Mouse (Mus musculus) intestine, embryonic 14.5 days (tissue): ENCODE results near the gene Olfr31. TPM values are rescaled to one million over a fixed set of nuclear protein-coding genes. Genes with fewer than 3 reads are reported as not detected.

Experiments
- ATAC-seq: fragments of 200-750 bp; cut with Nextera tagmentation; replicated peaks from 2 replicates; pipeline ENCODE4 v1.8.0; 2017; ENCODE audit warnings: low read depth, moderate number of reproducible peaks, moderate TSS enrichment, moderate library complexity; ENCODE audit not compliant: low FRiP score, low TSS enrichment
- DNase-seq: peaks from one replicate; pipeline ENCODE4 v3.0.0-alpha.2; 2018; ENCODE audit warnings: low spot score
- H3K27ac ChIP-seq: fragments of 300-500 bp; sonication (generic); 2 replicates; pipeline ENCODE4 v1.5.1; 2014; ENCODE audit warnings: low read depth, mild to moderate bottlenecking, control low read depth
- H3K27me3 ChIP-seq: fragments of 300-500 bp; sonication (generic); replicated peaks from 2 replicates; pipeline ENCODE4 v1.6.1; 2014; ENCODE audit warnings: low read length, control low read depth; ENCODE audit not compliant: control insufficient read depth, insufficient read depth
- H3K36me3 ChIP-seq: fragments of 300-500 bp; sonication (generic); 2 replicates; pipeline ENCODE4 v1.6.1; 2014; ENCODE audit warnings: low read length, control low read depth; ENCODE audit not compliant: control insufficient read depth, insufficient read depth
- H3K4me1 ChIP-seq: fragments of 300-500 bp; sonication (generic); replicated peaks from 2 replicates; pipeline ENCODE4 v1.6.1; 2014; ENCODE audit warnings: low read length, control low read depth, mixed read lengths; ENCODE audit not compliant: control insufficient read depth, insufficient read depth
- H3K4me2 ChIP-seq: fragments of 300-500 bp; sonication (generic); 2 replicates; pipeline ENCODE4 v1.6.1; 2014; ENCODE audit warnings: low read length
- H3K4me3 ChIP-seq: fragments of 300-500 bp; sonication (generic); 2 replicates; pipeline ENCODE4 v1.5.1; 2014; ENCODE audit warnings: low read depth, low read length, control low read depth, mixed read lengths
- H3K9ac ChIP-seq: fragments of 300-500 bp; sonication (generic); 2 replicates; pipeline ENCODE4 v1.6.1; 2014; ENCODE audit warnings: mild to moderate bottlenecking, low read length
- H3K9me3 ChIP-seq: fragments of 300-500 bp; sonication (generic); 2 replicates; pipeline ENCODE4 v1.6.1; 2016; ENCODE audit warnings: low read length, control low read depth; ENCODE audit not compliant: control insufficient read depth
- WGBS: fragments of 180-500 bp; shearing (Covaris S2); extraction: QIAGEN DNeasy Blood & Tissue Kit; methylation state at CpG from one replicate; pipeline ENCODE4 v1.1.7; 2014; 5-methylcytosine and 5-hydroxymethylcytosine counted together
- polyA plus RNA-seq: library from polyadenylated mRNA; unstranded; fragments of >200 nt; fragmentation: Nextera tagmentation; extraction: Ambion mirVana; gene quantifications from 2 replicates; pipeline ENCODE4 v1.2.1, GENCODE M21; 2014

Gene Olfr31
- polyA plus RNA-seq, 1 experiment from 2014 or later: not detected

- H3K36me3 ChIP-seq: no peaks in the 10 kb centered on the region
- H3K27ac ChIP-seq: no peak overlapping the region
- no peak overlapping the region for H3K4me2 ChIP-seq
- WGBS: 94% methylated on average over 7 of the region's 7 CpGs
- H3K27me3 ChIP-seq: no peaks in the 10 kb centered on the region
- peaks cover 58% of the 10 kb centered on the region for H3K9me3 ChIP-seq
- ATAC-seq (no peak), DNase-seq (peak; percentile 58)
- no peak overlapping the region for H3K9ac ChIP-seq
- no peaks in the 10 kb centered on the region for H3K4me1 ChIP-seq
- no peak overlapping the region for H3K4me3 ChIP-seq
These were observed 30.6 kb downstream of the Olfr31 start for GRCm38 (mm10) chr14:14353081-14353732.

GRCm38 (mm10) chr14:14353740-14354510, 31.3 kb downstream of the Olfr31 start:
- Histone ChIP-seq H3K4me3 (no peak overlapping the region), H3K36me3 (no peaks in the 10 kb centered on the region), H3K4me1 (no peaks in the 10 kb centered on the region), H3K27me3 (no peaks in the 10 kb centered on the region), H3K9me3 (peaks cover 50% of the 10 kb centered on the region), H3K9ac (no peak overlapping the region), H3K4me2 (no peak overlapping the region), H3K27ac (no peak overlapping the region)
- WGBS: 94% methylated on average over 8 of the region's 8 CpGs
- DNase-seq (peak; percentile 62), ATAC-seq (no peak)

GRCm38 (mm10) chr14:14354511-14355359, 32.1 kb downstream of the Olfr31 start:
- Histone ChIP-seq H3K27ac (no peak overlapping the region), H3K4me2 (no peak overlapping the region), H3K9ac (no peak overlapping the region), H3K4me3 (no peak overlapping the region), H3K9me3 (peaks cover 42% of the 10 kb centered on the region), H3K4me1 (no peaks in the 10 kb centered on the region), H3K27me3 (no peaks in the 10 kb centered on the region), H3K36me3 (no peaks in the 10 kb centered on the region)
- DNase-seq (peak; percentile 51), ATAC-seq (peak; percentile 10)
- 94% methylated on average over 13 of the region's 13 CpGs for WGBS

GRCm38 (mm10) chr14:14355360-14355646, 32.7 kb downstream of the Olfr31 start:
- H3K9ac ChIP-seq: no peak overlapping the region
- H3K27me3 ChIP-seq: no peaks in the 10 kb centered on the region
- no peaks in the 10 kb centered on the region for H3K4me1 ChIP-seq
- peaks cover 37% of the 10 kb centered on the region for H3K9me3 ChIP-seq
- no peak for DNase-seq
- no peak overlapping the region for H3K4me2 ChIP-seq
- H3K27ac ChIP-seq: no peak overlapping the region
- 95% methylated on average over 8 of the region's 8 CpGs for WGBS
- no peak overlapping the region for H3K4me3 ChIP-seq
- no peaks in the 10 kb centered on the region for H3K36me3 ChIP-seq
- no peak; the same call in none of the 2 replicates for ATAC-seq

Other genes with a start within 250 kb of the Olfr31 start
- gene Psmd6, start 201.8 kb upstream of the Olfr31 start, polyA plus RNA-seq: 212 and 232 TPM in 2 replicates
- not detected in 2 replicates for gene Olfr720, start 136.0 kb upstream of the Olfr31 start, polyA plus RNA-seq
- gene Il3ra, start 23.4 kb downstream of the Olfr31 start, polyA plus RNA-seq: 5.7 and 6.2 TPM in 2 replicates
- gene Olfr721-ps1, start 78.5 kb downstream of the Olfr31 start, polyA plus RNA-seq: not detected in 2 replicates